Mouse (Mus musculus): ENCODE measurements around the gene Gba2. TPM values are rescaled to one million over a fixed set of nuclear protein-coding genes. Genes with fewer than 3 reads are reported as not detected.

The Gba2 gene
- polyA plus RNA-seq, 1 experiment from 2014 or later, result 50.5 TPM

GRCm38 (mm10) chr4:43530581-43530980, 48.1 kb downstream of the Gba2 start:
- no peaks in the 10 kb centered on the region for H3K9me3 ChIP-seq (ENCODE audit: control insufficient read depth, low read length)
- 0 out of 2 replicates have a peak, but pooled peaks cover under 1% of the 10 kb centered on the region for H3K27me3 ChIP-seq (ENCODE audit: control insufficient read depth, insufficient read depth, low read length)
- no peak overlapping the region for H3K27ac ChIP-seq (replicated peaks; ENCODE audit: low read depth, low read length)
- H3K9ac ChIP-seq (replicated peaks; ENCODE audit: low read length), result no peak overlapping the region
- H3K36me3 ChIP-seq (ENCODE audit: control insufficient read depth, insufficient read depth, low read length), result peaks cover 46% of the 10 kb centered on the region
- H3K4me2 ChIP-seq (ENCODE audit: low read length), result no peak overlapping the region
- DNase-seq (peak; percentile 85), ATAC-seq (ENCODE audit: low FRiP score, low TSS enrichment) (no peak)
- no peak overlapping the region for H3K4me3 ChIP-seq (replicated peaks; ENCODE audit: low read depth, low read length)
- H3K4me1 ChIP-seq (ENCODE audit: control insufficient read depth, insufficient read depth, low read length), result no peaks in the 10 kb centered on the region
- 21% methylated on average over 7 of the region's 7 CpGs for WGBS

- peaks cover 41% of the 10 kb centered on the region for H3K36me3 ChIP-seq (ENCODE audit: control insufficient read depth, insufficient read depth, low read length)
- DNase-seq, result no peak
- no peak overlapping the region for H3K4me3 ChIP-seq (replicated peaks; ENCODE audit: low read depth, low read length)
- ATAC-seq (ENCODE audit: low FRiP score, low TSS enrichment), result no peak
- no peaks in the 10 kb centered on the region for H3K4me1 ChIP-seq (ENCODE audit: control insufficient read depth, insufficient read depth, low read length)
- H3K9ac ChIP-seq (replicated peaks; ENCODE audit: low read length), result no peak overlapping the region
- no peak overlapping the region for H3K4me2 ChIP-seq (ENCODE audit: low read length)
- H3K27ac ChIP-seq (replicated peaks; ENCODE audit: low read depth, low read length), result no peak overlapping the region
- 0 out of 2 replicates have a peak, but pooled peaks cover 5% of the 10 kb centered on the region for H3K27me3 ChIP-seq (ENCODE audit: control insufficient read depth, insufficient read depth, low read length)
- no peaks in the 10 kb centered on the region for H3K9me3 ChIP-seq (ENCODE audit: control insufficient read depth, low read length)
- WGBS, result 73% methylated on average over 8 of the region's 8 CpGs
Measured at GRCm38 (mm10) chr4:43530081-43530501, 48.6 kb downstream of the Gba2 start.

GRCm38 (mm10) chr4:43528487-43528886, 50.2 kb downstream of the Gba2 start:
- Histone ChIP-seq H3K4me2 (ENCODE audit: low read length) (no peak overlapping the region), H3K4me1 (ENCODE audit: control insufficient read depth, insufficient read depth, low read length) (0 out of 2 replicates have a peak, but pooled peaks cover 8% of the 10 kb centered on the region), H3K9me3 (ENCODE audit: control insufficient read depth, low read length) (no peaks in the 10 kb centered on the region), H3K36me3 (ENCODE audit: control insufficient read depth, insufficient read depth, low read length) (peaks cover 25% of the 10 kb centered on the region), H3K27me3 (ENCODE audit: control insufficient read depth, insufficient read depth, low read length) (peaks cover 12% of the 10 kb centered on the region), H3K9ac (replicated peaks; ENCODE audit: low read length) (no peak overlapping the region), H3K4me3 (replicated peaks; ENCODE audit: low read depth, low read length) (no peak overlapping the region), H3K27ac (replicated peaks; ENCODE audit: low read depth, low read length) (no peak overlapping the region)
- DNase-seq, result no peak
- WGBS, result 84% methylated on average over 9 of the region's 9 CpGs
- ATAC-seq (ENCODE audit: low FRiP score, low TSS enrichment), result no peak

GRCm38 (mm10) chr4:43527880-43528279, 50.8 kb downstream of the Gba2 start:
- Histone ChIP-seq H3K27ac (replicated peaks; ENCODE audit: low read depth, low read length) (no peak overlapping the region), H3K27me3 (ENCODE audit: control insufficient read depth, insufficient read depth, low read length) (peaks cover 18% of the 10 kb centered on the region), H3K4me1 (ENCODE audit: control insufficient read depth, insufficient read depth, low read length) (0 out of 2 replicates have a peak, but pooled peaks cover 8% of the 10 kb centered on the region), H3K4me2 (ENCODE audit: low read length) (no peak overlapping the region), H3K9ac (replicated peaks; ENCODE audit: low read length) (no peak overlapping the region), H3K9me3 (ENCODE audit: control insufficient read depth, low read length) (no peaks in the 10 kb centered on the region), H3K4me3 (replicated peaks; ENCODE audit: low read depth, low read length) (no peak overlapping the region), H3K36me3 (ENCODE audit: control insufficient read depth, insufficient read depth, low read length) (peaks cover 19% of the 10 kb centered on the region)
- DNase-seq (peak; percentile 7), ATAC-seq (ENCODE audit: low FRiP score, low TSS enrichment) (no peak)
- WGBS, result 67% methylated on average over 5 of the region's 5 CpGs

GRCm38 (mm10) chr4:43519956-43520355, 58.7 kb downstream of the Gba2 start:
- Histone ChIP-seq H3K36me3 (ENCODE audit: control insufficient read depth, insufficient read depth, low read length) (no peaks in the 10 kb centered on the region), H3K27ac (replicated peaks; ENCODE audit: low read depth, low read length) (no peak overlapping the region), H3K4me1 (ENCODE audit: control insufficient read depth, insufficient read depth, low read length) (peaks cover 11% of the 10 kb centered on the region; the same call in 1 of the 2 replicates), H3K9me3 (ENCODE audit: control insufficient read depth, low read length) (no peaks in the 10 kb centered on the region), H3K4me3 (replicated peaks; ENCODE audit: low read depth, low read length) (no peak overlapping the region), H3K9ac (replicated peaks; ENCODE audit: low read length) (no peak overlapping the region), H3K27me3 (ENCODE audit: control insufficient read depth, insufficient read depth, low read length) (peaks cover 23% of the 10 kb centered on the region), H3K4me2 (ENCODE audit: low read length) (peak overlapping the region; percentile 39)
- peak; percentile 57; the same call in 1 of the 2 replicates for ATAC-seq (ENCODE audit: low FRiP score, low TSS enrichment)
- peak; percentile 94 for DNase-seq
- 11% methylated on average over 6 of the region's 6 CpGs for WGBS

GRCm38 (mm10) chr4:43519551-43519950, 59.1 kb downstream of the Gba2 start:
- Histone ChIP-seq H3K27ac (replicated peaks; ENCODE audit: low read depth, low read length) (no peak overlapping the region), H3K9ac (replicated peaks; ENCODE audit: low read length) (no peak overlapping the region), H3K4me3 (replicated peaks; ENCODE audit: low read depth, low read length) (no peak overlapping the region), H3K27me3 (ENCODE audit: control insufficient read depth, insufficient read depth, low read length) (peaks cover 23% of the 10 kb centered on the region), H3K36me3 (ENCODE audit: control insufficient read depth, insufficient read depth, low read length) (no peaks in the 10 kb centered on the region), H3K4me1 (ENCODE audit: control insufficient read depth, insufficient read depth, low read length) (peaks cover 11% of the 10 kb centered on the region; the same call in 1 of the 2 replicates), H3K9me3 (ENCODE audit: control insufficient read depth, low read length) (no peaks in the 10 kb centered on the region), H3K4me2 (ENCODE audit: low read length) (peak overlapping the region; percentile 39)
- 15% methylated on average over 10 of the region's 10 CpGs for WGBS
- ATAC-seq (ENCODE audit: low FRiP score, low TSS enrichment) (no peak), DNase-seq (no peak)

Other genes with a start within 250 kb of the Gba2 start
- gene Rusc2, start 196.9 kb downstream of the Gba2 start, polyA plus RNA-seq (2014; fragmentation: Nextera tagmentation; extraction: Ambion mirVana), result 68.1 and 106 TPM in 2 replicates
- 0.46 and 0.76 TPM in 2 replicates for gene Fam166b, start 149.7 kb downstream of the Gba2 start, polyA plus RNA-seq (2014; fragmentation: Nextera tagmentation; extraction: Ambion mirVana)
- 20.9 and 21.2 TPM in 2 replicates for gene Tesk1, start 136.9 kb downstream of the Gba2 start, polyA plus RNA-seq (2014; fragmentation: Nextera tagmentation; extraction: Ambion mirVana)
- gene Cd72, start 124.2 kb downstream of the Gba2 start, polyA plus RNA-seq (2014; fragmentation: Nextera tagmentation; extraction: Ambion mirVana), result 7.9 and 12.9 TPM in 2 replicates
- not detected in 2 replicates for gene Sit1, start 95.1 kb downstream of the Gba2 start, polyA plus RNA-seq (2014; fragmentation: Nextera tagmentation; extraction: Ambion mirVana)
- 68.1 and 80.6 TPM in 2 replicates for gene Ccdc107, start 86.0 kb downstream of the Gba2 start, polyA plus RNA-seq (2014; fragmentation: Nextera tagmentation; extraction: Ambion mirVana)
- 5.0 and 6.0 TPM in 2 replicates for gene Arhgef39, start 79.2 kb downstream of the Gba2 start, polyA plus RNA-seq (2014; fragmentation: Nextera tagmentation; extraction: Ambion mirVana)
- 0.30 TPM in 1 of 2 replicates, not detected in the other for gene Car9, start 71.9 kb downstream of the Gba2 start, polyA plus RNA-seq (2014; fragmentation: Nextera tagmentation; extraction: Ambion mirVana)
- gene Tpm2, start 55.1 kb downstream of the Gba2 start, polyA plus RNA-seq (2014; fragmentation: Nextera tagmentation; extraction: Ambion mirVana), result 3.6 and 10.8 TPM in 2 replicates
- gene Creb3, start 16.5 kb downstream of the Gba2 start, polyA plus RNA-seq (2014; fragmentation: Nextera tagmentation; extraction: Ambion mirVana), result 80.9 and 82.8 TPM in 2 replicates
- gene Tln1, start 16.2 kb downstream of the Gba2 start, polyA plus RNA-seq (2014; fragmentation: Nextera tagmentation; extraction: Ambion mirVana), result 60.3 and 65.5 TPM in 2 replicates
- gene Rgp1, start 158 bp downstream of the Gba2 start, polyA plus RNA-seq (2014; fragmentation: Nextera tagmentation; extraction: Ambion mirVana), result 27.2 and 28.5 TPM in 2 replicates
- 2.1 TPM in 2 replicates for gene Msmp, start 5.6 kb upstream of the Gba2 start, polyA plus RNA-seq (2014; fragmentation: Nextera tagmentation; extraction: Ambion mirVana)
- gene Npr2, start 53.1 kb upstream of the Gba2 start, polyA plus RNA-seq (2014; fragmentation: Nextera tagmentation; extraction: Ambion mirVana), result 15.1 and 16.2 TPM in 2 replicates
- 5.1 and 5.8 TPM in 2 replicates for gene Spag8, start 74.7 kb upstream of the Gba2 start, polyA plus RNA-seq (2014; fragmentation: Nextera tagmentation; extraction: Ambion mirVana)
- 68.8 and 81.3 TPM in 2 replicates for gene Hint2, start 77.6 kb upstream of the Gba2 start, polyA plus RNA-seq (2014; fragmentation: Nextera tagmentation; extraction: Ambion mirVana)
- 11.2 and 13.3 TPM in 2 replicates for gene Tmem8b, start 90.1 kb upstream of the Gba2 start, polyA plus RNA-seq (2014; fragmentation: Nextera tagmentation; extraction: Ambion mirVana)
- 2.7 and 2.9 TPM in 2 replicates for gene Fam221b, start 90.3 kb upstream of the Gba2 start, polyA plus RNA-seq (2014; fragmentation: Nextera tagmentation; extraction: Ambion mirVana)
- not detected in 2 replicates for gene Olfr70, start 121.9 kb upstream of the Gba2 start, polyA plus RNA-seq (2014; fragmentation: Nextera tagmentation; extraction: Ambion mirVana)
- gene Olfr71, start 131.4 kb upstream of the Gba2 start, polyA plus RNA-seq (2014; fragmentation: Nextera tagmentation; extraction: Ambion mirVana), result 0.16 TPM in 1 of 2 replicates, not detected in the other
- gene Hrct1, start 148.3 kb upstream of the Gba2 start, polyA plus RNA-seq (2014; fragmentation: Nextera tagmentation; extraction: Ambion mirVana), result 0.20 and 0.30 TPM in 2 replicates
- gene Spaar, start 151.2 kb upstream of the Gba2 start, polyA plus RNA-seq (2014; fragmentation: Nextera tagmentation; extraction: Ambion mirVana), result not detected in 2 replicates
- gene Olfr159, start 192.1 kb upstream of the Gba2 start, polyA plus RNA-seq (2014; fragmentation: Nextera tagmentation; extraction: Ambion mirVana), result not detected in 2 replicates
- not detected in 2 replicates for gene Olfr156, start 245.0 kb upstream of the Gba2 start, polyA plus RNA-seq (2014; fragmentation: Nextera tagmentation; extraction: Ambion mirVana)

Measured in midbrain, embryonic 14.5 days (tissue).